Mouse (Mus musculus): ENCODE results near the gene Pcsk5. TPM values are rescaled to one million over a fixed set of nuclear protein-coding genes. Genes with fewer than 3 reads are reported as not detected.

Gene Pcsk5
- polyA plus RNA-seq, 1 experiment from 2014 or later, result 24.0 TPM

GRCm38 (mm10) chr19:17467556-17468211 lies 369.7 kb downstream of the Pcsk5 start:
- Histone ChIP-seq H3K4me1 (replicated peaks; ENCODE audit: control insufficient read depth, insufficient read depth, low read length) (no peaks in the 10 kb centered on the region), H3K9me3 (ENCODE audit: control insufficient read depth, low read length) (no peaks in the 10 kb centered on the region), H3K27ac (ENCODE audit: low read length) (no peak overlapping the region), H3K27me3 (ENCODE audit: control insufficient read depth, insufficient read depth, low read depth, low read length) (no peaks in the 10 kb centered on the region), H3K4me3 (ENCODE audit: low read length) (no peak overlapping the region), H3K9ac (ENCODE audit: low read length) (no peak overlapping the region), H3K36me3 (ENCODE audit: control insufficient read depth, insufficient read depth, low read length) (no peaks in the 10 kb centered on the region), H3K4me2 (ENCODE audit: low read depth, low read length) (no peak overlapping the region)
- ATAC-seq (ENCODE audit: low read depth), result no peak
- 49% methylated on average over 6 of the region's 6 CpGs for WGBS

GRCm38 (mm10) chr19:17452001-17452400 lies 385.4 kb downstream of the Pcsk5 start:
- no peak for ATAC-seq (ENCODE audit: low read depth)
- no peak overlapping the region for H3K4me2 ChIP-seq (ENCODE audit: low read depth, low read length)
- no peak overlapping the region for H3K4me3 ChIP-seq (ENCODE audit: low read length)
- H3K4me1 ChIP-seq (replicated peaks; ENCODE audit: control insufficient read depth, insufficient read depth, low read length), result no peaks in the 10 kb centered on the region
- no peaks in the 10 kb centered on the region for H3K27me3 ChIP-seq (ENCODE audit: control insufficient read depth, insufficient read depth, low read depth, low read length)
- no peaks in the 10 kb centered on the region for H3K36me3 ChIP-seq (ENCODE audit: control insufficient read depth, insufficient read depth, low read length)
- 85% methylated on average over 7 of the region's 7 CpGs for WGBS
- no peak overlapping the region for H3K9ac ChIP-seq (ENCODE audit: low read length)
- H3K9me3 ChIP-seq (ENCODE audit: control insufficient read depth, low read length), result no peaks in the 10 kb centered on the region
- no peak overlapping the region for H3K27ac ChIP-seq (ENCODE audit: low read length)

GRCm38 (mm10) chr19:17443581-17443980 lies 393.9 kb downstream of the Pcsk5 start:
- no peak overlapping the region for H3K27ac ChIP-seq (ENCODE audit: low read length)
- 74% methylated on average over 7 of the region's 7 CpGs for WGBS
- no peaks in the 10 kb centered on the region for H3K27me3 ChIP-seq (ENCODE audit: control insufficient read depth, insufficient read depth, low read depth, low read length)
- H3K4me1 ChIP-seq (replicated peaks; ENCODE audit: control insufficient read depth, insufficient read depth, low read length), result peaks cover 3% of the 10 kb centered on the region; the same call in 1 of the 2 replicates
- H3K9ac ChIP-seq (ENCODE audit: low read length), result no peak overlapping the region
- no peak overlapping the region for H3K4me2 ChIP-seq (ENCODE audit: low read depth, low read length)
- H3K9me3 ChIP-seq (ENCODE audit: control insufficient read depth, low read length), result no peaks in the 10 kb centered on the region
- H3K36me3 ChIP-seq (ENCODE audit: control insufficient read depth, insufficient read depth, low read length), result no peaks in the 10 kb centered on the region
- no peak for ATAC-seq (ENCODE audit: low read depth)
- no peak overlapping the region for H3K4me3 ChIP-seq (ENCODE audit: low read length)

DNA sequence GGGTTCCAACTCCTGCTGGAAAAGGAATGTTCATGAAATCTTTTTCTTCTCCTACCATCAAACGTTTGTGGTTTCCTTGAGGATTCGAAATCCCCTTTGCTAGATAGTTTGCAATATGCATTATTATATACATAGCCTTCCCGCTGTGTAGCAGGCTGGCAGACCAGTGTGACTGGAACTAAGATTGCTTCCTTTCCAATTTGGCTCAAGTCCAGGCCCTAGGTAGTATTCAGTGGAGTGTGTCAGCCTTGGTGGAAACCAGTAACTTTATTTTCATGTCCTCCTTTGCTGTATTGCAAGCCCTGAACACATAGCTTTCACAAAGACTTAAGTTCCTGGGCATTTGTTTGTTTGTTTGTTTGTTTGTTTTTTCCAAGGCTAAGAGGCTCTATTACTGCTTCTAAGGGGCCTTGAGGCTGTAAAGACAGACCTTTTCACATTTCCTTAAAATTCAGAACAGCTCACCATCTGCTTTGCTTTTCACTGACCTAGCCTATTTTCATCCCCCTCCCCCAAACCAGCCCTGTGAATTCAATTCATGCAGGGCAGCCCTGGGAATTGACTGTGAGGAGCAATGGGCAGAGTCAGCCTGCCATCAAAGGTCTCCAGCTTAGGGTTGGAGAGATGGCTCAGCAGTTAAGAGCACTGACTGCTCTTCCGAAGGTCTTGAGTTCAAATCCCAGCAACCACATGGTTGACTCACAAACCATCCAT lies 397.8 kb downstream of the Pcsk5 start:
- Histone ChIP-seq H3K4me2 (ENCODE audit: low read depth, low read length) (no peak overlapping the region), H3K27ac (ENCODE audit: low read length) (no peak overlapping the region), H3K4me3 (ENCODE audit: low read length) (no peak overlapping the region), H3K9ac (ENCODE audit: low read length) (no peak overlapping the region), H3K4me1 (replicated peaks; ENCODE audit: control insufficient read depth, insufficient read depth, low read length) (peaks cover 3% of the 10 kb centered on the region; the same call in 1 of the 2 replicates), H3K36me3 (ENCODE audit: control insufficient read depth, insufficient read depth, low read length) (no peaks in the 10 kb centered on the region), H3K9me3 (ENCODE audit: control insufficient read depth, low read length) (no peaks in the 10 kb centered on the region), H3K27me3 (ENCODE audit: control insufficient read depth, insufficient read depth, low read depth, low read length) (no peaks in the 10 kb centered on the region)
- WGBS, result 43% methylated on average over 4 of the region's 4 CpGs
- ATAC-seq (ENCODE audit: low read depth), result no peak

DNA sequence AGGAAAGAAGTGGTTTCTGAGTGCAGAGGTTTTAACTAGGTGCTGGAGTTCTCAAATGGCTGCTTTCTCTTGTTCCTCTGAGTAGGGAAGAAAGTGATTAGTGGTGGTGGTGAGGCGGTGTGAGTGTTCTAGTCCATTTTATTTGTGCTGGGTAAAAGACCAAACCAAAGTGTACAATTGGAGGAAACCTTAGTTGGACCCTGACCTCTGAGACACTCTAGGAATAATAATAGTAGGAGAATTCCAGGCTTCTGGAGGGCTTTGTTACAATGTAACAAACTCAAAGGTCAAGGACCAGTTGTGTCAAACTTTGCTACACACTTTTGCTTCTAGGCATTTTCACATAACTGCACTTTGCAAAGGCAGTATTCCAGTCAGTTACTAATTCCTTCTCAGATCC lies 400.8 kb downstream of the Pcsk5 start:
- Histone ChIP-seq H3K4me1 (replicated peaks; ENCODE audit: control insufficient read depth, insufficient read depth, low read length) (peaks cover 3% of the 10 kb centered on the region; the same call in 1 of the 2 replicates), H3K27me3 (ENCODE audit: control insufficient read depth, insufficient read depth, low read depth, low read length) (no peaks in the 10 kb centered on the region), H3K9me3 (ENCODE audit: control insufficient read depth, low read length) (no peaks in the 10 kb centered on the region), H3K36me3 (ENCODE audit: control insufficient read depth, insufficient read depth, low read length) (no peaks in the 10 kb centered on the region), H3K27ac (ENCODE audit: low read length) (no peak overlapping the region), H3K4me3 (ENCODE audit: low read length) (no peak overlapping the region), H3K9ac (ENCODE audit: low read length) (no peak overlapping the region), H3K4me2 (ENCODE audit: low read depth, low read length) (no peak overlapping the region)
- 93% methylated on average over 1 of the region's 1 CpGs for WGBS
- no peak for ATAC-seq (ENCODE audit: low read depth)

DNA sequence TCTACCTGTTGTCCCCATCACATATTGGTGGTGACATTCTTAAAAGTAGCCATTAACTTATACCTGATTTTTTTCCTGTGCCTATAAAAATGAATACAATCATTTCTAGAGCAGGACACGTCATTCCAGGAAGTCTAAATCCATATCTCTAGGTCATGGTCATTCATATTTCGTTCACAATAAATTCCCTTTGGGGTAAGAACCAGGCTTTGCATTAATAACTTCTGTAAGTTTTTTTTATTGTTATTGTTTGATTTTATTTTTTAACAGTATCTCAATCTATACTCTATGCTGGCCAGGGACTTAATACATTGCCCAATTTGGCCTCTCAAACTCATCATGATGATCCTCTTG lies 408.9 kb downstream of the Pcsk5 start:
- no peak for ATAC-seq (ENCODE audit: low read depth)
- H3K4me1 ChIP-seq (replicated peaks; ENCODE audit: control insufficient read depth, insufficient read depth, low read length), result no peaks in the 10 kb centered on the region

GRCm38 (mm10) chr19:17427824-17428560 lies 409.4 kb downstream of the Pcsk5 start:
- H3K36me3 ChIP-seq (ENCODE audit: control insufficient read depth, insufficient read depth, low read length), result no peaks in the 10 kb centered on the region
- H3K4me3 ChIP-seq (ENCODE audit: low read length), result no peak overlapping the region
- H3K9me3 ChIP-seq (ENCODE audit: control insufficient read depth, low read length), result no peaks in the 10 kb centered on the region
- H3K9ac ChIP-seq (ENCODE audit: low read length), result no peak overlapping the region
- H3K4me1 ChIP-seq (replicated peaks; ENCODE audit: control insufficient read depth, insufficient read depth, low read length), result no peaks in the 10 kb centered on the region
- no peak for ATAC-seq (ENCODE audit: low read depth)
- H3K27ac ChIP-seq (ENCODE audit: low read length), result no peak overlapping the region
- WGBS, result 88% methylated on average over 2 of the region's 2 CpGs
- H3K4me2 ChIP-seq (ENCODE audit: low read depth, low read length), result no peak overlapping the region
- H3K27me3 ChIP-seq (ENCODE audit: control insufficient read depth, insufficient read depth, low read depth, low read length), result no peaks in the 10 kb centered on the region

More for the DNA sequence above, 408.9 kb downstream of the Pcsk5 start:
- Histone ChIP-seq H3K9ac (ENCODE audit: low read length) (no peak overlapping the region), H3K27me3 (ENCODE audit: control insufficient read depth, insufficient read depth, low read depth, low read length) (no peaks in the 10 kb centered on the region), H3K4me3 (ENCODE audit: low read length) (no peak overlapping the region), H3K4me2 (ENCODE audit: low read depth, low read length) (no peak overlapping the region), H3K9me3 (ENCODE audit: control insufficient read depth, low read length) (no peaks in the 10 kb centered on the region), H3K36me3 (ENCODE audit: control insufficient read depth, insufficient read depth, low read length) (no peaks in the 10 kb centered on the region), H3K27ac (ENCODE audit: low read length) (no peak overlapping the region)
- 80% methylated on average over 2 of the region's 2 CpGs for WGBS

DNA sequence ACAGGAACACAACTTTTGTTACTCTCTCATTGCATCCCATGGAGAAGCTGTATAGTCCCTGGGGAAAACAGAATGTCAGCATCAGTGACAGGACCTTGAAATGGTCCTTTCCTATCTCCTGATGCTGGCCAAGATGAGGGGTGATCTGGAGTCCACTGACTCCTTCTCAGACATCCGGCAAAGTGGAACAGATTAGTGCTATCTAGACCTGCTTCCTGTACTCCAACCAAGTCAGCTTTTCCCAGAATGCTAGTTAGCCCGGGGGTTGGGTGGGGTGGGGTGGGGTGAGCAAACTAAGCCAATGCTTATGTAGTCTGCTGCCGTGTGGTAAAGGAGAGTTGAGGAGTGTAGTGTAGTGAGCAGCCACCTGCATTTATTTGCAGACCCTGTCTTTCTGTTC lies 414.1 kb downstream of the Pcsk5 start:
- no peaks in the 10 kb centered on the region for H3K27me3 ChIP-seq (ENCODE audit: control insufficient read depth, insufficient read depth, low read depth, low read length)
- H3K36me3 ChIP-seq (ENCODE audit: control insufficient read depth, insufficient read depth, low read length), result no peaks in the 10 kb centered on the region
- 57% methylated on average over 3 of the region's 3 CpGs for WGBS
- ATAC-seq (ENCODE audit: low read depth), result no peak
- no peak overlapping the region for H3K9ac ChIP-seq (ENCODE audit: low read length)
- H3K4me1 ChIP-seq (replicated peaks; ENCODE audit: control insufficient read depth, insufficient read depth, low read length), result no peaks in the 10 kb centered on the region
- H3K27ac ChIP-seq (ENCODE audit: low read length), result no peak overlapping the region
- H3K4me2 ChIP-seq (ENCODE audit: low read depth, low read length), result no peak overlapping the region
- H3K9me3 ChIP-seq (ENCODE audit: control insufficient read depth, low read length), result no peaks in the 10 kb centered on the region
- no peak overlapping the region for H3K4me3 ChIP-seq (ENCODE audit: low read length)

GRCm38 (mm10) chr19:17417855-17418254 lies 419.6 kb downstream of the Pcsk5 start:
- Histone ChIP-seq H3K4me3 (ENCODE audit: low read length) (no peak overlapping the region), H3K4me1 (replicated peaks; ENCODE audit: control insufficient read depth, insufficient read depth, low read length) (no peaks in the 10 kb centered on the region), H3K27me3 (ENCODE audit: control insufficient read depth, insufficient read depth, low read depth, low read length) (no peaks in the 10 kb centered on the region), H3K36me3 (ENCODE audit: control insufficient read depth, insufficient read depth, low read length) (no peaks in the 10 kb centered on the region), H3K4me2 (ENCODE audit: low read depth, low read length) (no peak overlapping the region), H3K27ac (ENCODE audit: low read length) (no peak overlapping the region), H3K9me3 (ENCODE audit: control insufficient read depth, low read length) (no peaks in the 10 kb centered on the region), H3K9ac (ENCODE audit: low read length) (no peak overlapping the region)
- no peak for ATAC-seq (ENCODE audit: low read depth)
- WGBS, result 42% methylated on average over 1 of the region's 1 CpGs
